Mouse (Mus musculus) CH12.LX (cell line): ENCODE measurements around the gene 1700001C02Rik. TPM values are rescaled to one million over a fixed set of nuclear protein-coding genes. Genes with fewer than 3 reads are reported as not detected.

Experiments used
- DNase-seq: peaks from one replicate; pipeline ENCODE4 v3.0.0-alpha.2; 2013; ENCODE audit errors: extremely low read depth
- H3K27ac ChIP-seq: 2 replicates; pipeline ENCODE4 v1.5.1; 2012; ENCODE audit warnings: low read depth, mild to moderate bottlenecking, control low read depth, moderate library complexity; ENCODE audit not compliant: insufficient read depth
- H3K27me3 ChIP-seq: replicated peaks from 2 replicates; pipeline ENCODE3; 2012; ENCODE audit warnings: inconsistent platforms
- H3K36me3 ChIP-seq, 2 experiments: replicated peaks in 1 of 2; 2 replicates each; pipeline versions ENCODE3 to v1.6.1; 2012; ENCODE audit warnings: inconsistent platforms in 1 of 2, low read length in 1 of 2, mild to moderate bottlenecking in 1 of 2, mixed read lengths in 1 of 2, moderate library complexity in 1 of 2; ENCODE audit not compliant: control insufficient read depth in 1 of 2, insufficient read depth in 1 of 2
- H3K4me1 ChIP-seq, 2 experiments: 2 replicates each; pipeline ENCODE4 v1.6.1; 2012; ENCODE audit warnings: inconsistent platforms in 1 of 2, moderate library complexity in 1 of 2; ENCODE audit not compliant: insufficient read depth in 2 of 2, control insufficient read depth in 1 of 2
- H3K4me2 ChIP-seq: 2 replicates; pipeline ENCODE4 v1.6.1; 2012; ENCODE audit warnings: low read depth, mild to moderate bottlenecking, control low read depth; ENCODE audit not compliant: poor library complexity, insufficient read depth, severe bottlenecking
- H3K4me3 ChIP-seq, 3 experiments: fragments of 150-350 bp in 1 of 3; sonication (generic) in 1 of 3; replicated peaks in 1 of 3; 2 replicates each; pipeline versions ENCODE3 to v1.5.1; 2011 to 2012; ENCODE audit warnings: low read depth in 2 of 3, low read length in 2 of 3, mild to moderate bottlenecking in 2 of 3, moderate library complexity in 2 of 3, control low read depth in 1 of 3, improper control_type of control experiment in 1 of 3, inconsistent platforms in 1 of 3, mixed read lengths in 1 of 3; ENCODE audit not compliant: poor library complexity in 1 of 3
- H3K79me2 ChIP-seq: replicated peaks from 2 replicates; pipeline ENCODE4 v1.6.1; 2012; ENCODE audit warnings: mild to moderate bottlenecking, moderate library complexity; ENCODE audit not compliant: control insufficient read depth, poor library complexity, insufficient read depth, severe bottlenecking; ENCODE audit errors: extremely low read depth
- H3K9ac ChIP-seq: 2 replicates; pipeline ENCODE4 v1.6.1; 2012; ENCODE audit warnings: low read depth, mild to moderate bottlenecking, control low read depth, moderate library complexity; ENCODE audit not compliant: insufficient read depth
- H3K9me3 ChIP-seq: replicated peaks from 2 replicates; pipeline ENCODE3; 2012; ENCODE audit warnings: low read length, inconsistent platforms, mixed read lengths
- CHD1 ChIP-seq: IDR thresholded peaks from 2 replicates; pipeline ENCODE4 v1.6.1; 2012; ENCODE audit warnings: low read depth, low read length, improper control_type of control experiment, inconsistent platforms
- CTCF ChIP-seq, 2 experiments: IDR thresholded peaks in 1 of 2; conservative IDR thresholded peaks in 1 of 2; 2 replicates each; pipeline ENCODE4 v1.5.1; 2011 to 2012; ENCODE audit warnings: low read depth in 2 of 2, low read length in 2 of 2, improper control_type of control experiment in 1 of 2, inconsistent platforms in 1 of 2, mild to moderate bottlenecking in 1 of 2, moderate library complexity in 1 of 2
- ELF1 ChIP-seq: IDR thresholded peaks from 2 replicates; pipeline ENCODE4 v1.6.1; 2014; ENCODE audit warnings: low read depth, mild to moderate bottlenecking, inconsistent platforms, low read length, improper control_type of control experiment
- ETS1 ChIP-seq: conservative IDR thresholded peaks from 2 replicates; pipeline ENCODE4 v1.6.1; 2012; ENCODE audit warnings: low read depth, mild to moderate bottlenecking, inconsistent platforms, low read length, improper control_type of control experiment, moderate library complexity
- IRF4 ChIP-seq: IDR thresholded peaks from 2 replicates; pipeline ENCODE4 v1.6.1; 2014; ENCODE audit warnings: low read depth, mild to moderate bottlenecking, inconsistent platforms, low read length, improper control_type of control experiment
- JUN ChIP-seq: IDR thresholded peaks from 2 replicates; pipeline ENCODE4 v1.6.1; 2011; ENCODE audit warnings: low read depth, mild to moderate bottlenecking, low read length, improper control_type of control experiment, moderate library complexity; ENCODE audit not compliant: insufficient read depth
- JUND ChIP-seq: conservative IDR thresholded peaks from 2 replicates; pipeline ENCODE4 v1.6.1; 2011; ENCODE audit warnings: low read depth, low read length, improper control_type of control experiment
- MAFK ChIP-seq: IDR thresholded peaks from 2 replicates; pipeline ENCODE4 v1.6.1; 2011; ENCODE audit warnings: low read length, improper control_type of control experiment; ENCODE audit not compliant: insufficient replicate concordance
- MYC ChIP-seq: IDR thresholded peaks from 2 replicates; pipeline ENCODE4 v1.6.1; 2011; ENCODE audit warnings: low read depth, mild to moderate bottlenecking, improper control_type of control experiment, low read length
- NELFE ChIP-seq: IDR thresholded peaks from 2 replicates; pipeline ENCODE4 v1.6.1; 2011; ENCODE audit warnings: low read depth, low read length, improper control_type of control experiment
- POLR2AphosphoS2 ChIP-seq: IDR thresholded peaks from 2 replicates; pipeline ENCODE4 v1.6.1; 2011; ENCODE audit warnings: low read depth, low read length, improper control_type of control experiment
- RCOR1 ChIP-seq: conservative IDR thresholded peaks from 2 replicates; pipeline ENCODE4 v1.6.1; 2012; ENCODE audit warnings: low read depth, mild to moderate bottlenecking, inconsistent platforms, low read length, improper control_type of control experiment
- SMC3 ChIP-seq: IDR thresholded peaks from 2 replicates; pipeline ENCODE4 v1.6.1; 2011; ENCODE audit warnings: low read depth, low read length, improper control_type of control experiment
- TCF12 ChIP-seq: IDR thresholded peaks from 2 replicates; pipeline ENCODE4 v1.6.1; 2014; ENCODE audit warnings: low read depth, mild to moderate bottlenecking, inconsistent platforms, low read length, improper control_type of control experiment
- ZC3H11A ChIP-seq: IDR thresholded peaks from 2 replicates; pipeline ENCODE4 v1.6.1; 2012; ENCODE audit warnings: low read depth, mild to moderate bottlenecking, inconsistent platforms, low read length, improper control_type of control experiment
- ZKSCAN1 ChIP-seq: IDR thresholded peaks from 2 replicates; pipeline ENCODE4 v1.6.1; 2012; ENCODE audit warnings: low read depth, inconsistent platforms, low read length, improper control_type of control experiment, borderline replicate concordance
- ZMIZ1 ChIP-seq: IDR thresholded peaks from 2 replicates; pipeline ENCODE4 v1.6.1; 2012; ENCODE audit warnings: low read depth, mild to moderate bottlenecking, inconsistent platforms, low read length, improper control_type of control experiment
- dilution Hi-C: fragments of 300-500 bp; cut with MboI; formaldehyde crosslinking; loops from 2 replicates; pipeline ENCODE4 v1.14.3; 2020; ENCODE audit warnings: low sequenced_read_pairs; ENCODE audit not compliant: extremely low pct_unique_long_range_greater_than_20kb, extremely low pct_ligation_motif_present
- in situ Hi-C: fragments of 300-500 bp; cut with MboI; formaldehyde crosslinking; loops from 3 replicates; pipeline ENCODE4 v1.14.3; 2019; ENCODE audit warnings: low sequenced_read_pairs, low pct_ligation_motif_present, low pct_unique_long_range_greater_than_20kb, mixed read lengths
- polyA plus RNA-seq: library from polyadenylated mRNA; unstranded; fragments of >175 nt; gene quantifications from 2 replicates; pipeline ENCODE4 v1.2.1, GENCODE M21; 2012; ENCODE audit warnings: low read depth; ENCODE audit not compliant: insufficient read length
- total RNA-seq, 2 experiments: library from RNA; depleted of rRNA; stranded (reverse); fragments of 300-350 nt in 1 of 2; fragments of >200 nt in 1 of 2; gene quantifications; 2 replicates each; pipeline ENCODE4 v1.2.3; 2012 to 2014

The 1700001C02Rik gene
- total and polyA plus RNA-seq, 3 experiments, result not detected

DNA sequence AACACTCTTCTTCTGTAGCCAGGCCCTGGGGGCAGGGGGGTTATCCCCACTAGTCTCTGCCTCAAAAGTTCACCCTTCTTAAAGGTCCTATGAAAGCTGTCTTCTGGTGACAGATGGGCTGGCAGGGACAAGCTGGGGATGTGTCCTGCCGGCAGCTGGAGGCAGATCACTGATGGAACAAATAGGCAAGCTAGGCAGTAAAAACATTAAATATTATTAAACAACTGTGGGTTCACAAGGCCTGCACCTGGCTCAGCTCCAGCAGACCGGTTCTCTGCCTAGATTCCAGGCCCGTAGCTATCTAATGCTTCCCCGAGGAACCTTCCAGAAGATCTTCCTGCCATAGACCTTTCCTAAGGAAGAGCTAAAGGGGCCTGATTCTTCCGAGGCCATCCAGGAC, 52.3 kb downstream of the 1700001C02Rik start:
- Histone ChIP-seq H3K79me2 (no peaks in the 10 kb centered on the region), H3K4me1 (peaks cover 0 to 10% of the 10 kb centered on the region in 2 experiments; a peak in 2 of 4 replicates), H3K27ac (no peak overlapping the region), H3K4me3 (no peak overlapping the region), H3K4me2 (no peak overlapping the region), H3K27me3 (peaks cover 5% of the 10 kb centered on the region), H3K9ac (no peak overlapping the region), H3K36me3 (no peaks in the 10 kb centered on the region), H3K9me3 (no peaks in the 10 kb centered on the region)
- in situ Hi-C loops, result loop anchor here (5.0 kb wide), 1 partner anchor 119 kb away; no protein-coding TSS in a partner anchor
- TF ChIP-seq ZKSCAN1, result no peak
- TF ChIP-seq CTCF (conservative IDR thresholded peaks at IDR 0.05 in 1 of 2, IDR thresholded peaks at IDR 0.05 in 1 of 2; ENCODE audit: low read depth in 2 of 2, low read length in 2 of 2), result no peak
- no peak for TF ChIP-seq ZC3H11A
- no peak for TF ChIP-seq RCOR1
- TF ChIP-seq ELF1, result no peak
- no peak for TF ChIP-seq MAFK
- TF ChIP-seq CHD1, result no peak
- TF ChIP-seq NELFE, result no peak
- TF ChIP-seq POLR2AphosphoS2, result no peak
- TF ChIP-seq IRF4, result no peak
- no peak for TF ChIP-seq MYC
- TF ChIP-seq ZMIZ1, result no peak
- no peak for DNase-seq
- dilution Hi-C loops, result no loop called here

DNA sequence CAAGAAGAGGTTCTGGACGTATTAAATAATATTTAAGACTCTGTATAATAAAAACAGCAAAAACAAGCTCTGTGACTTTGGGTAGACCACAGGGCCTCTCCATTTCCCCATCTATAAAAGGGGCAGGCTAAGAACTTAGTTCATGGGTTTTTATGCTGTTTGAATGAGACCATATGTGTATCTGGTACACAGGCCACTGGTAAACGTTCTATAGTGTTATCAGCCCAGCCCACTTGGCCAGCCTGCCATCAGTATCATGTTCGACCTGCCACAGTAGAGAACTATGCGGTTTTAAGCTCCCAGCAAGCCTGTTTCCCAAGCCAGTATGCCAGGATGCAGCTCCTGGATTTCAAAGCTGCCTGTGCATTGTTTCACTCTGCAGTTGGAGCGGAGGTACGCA, 52.7 kb downstream of the 1700001C02Rik start:
- Histone ChIP-seq H3K4me3 (no peak overlapping the region), H3K4me2 (no peak overlapping the region), H3K4me1 (peaks cover 0 to 13% of the 10 kb centered on the region in 2 experiments; a peak in 2 of 4 replicates), H3K36me3 (no peaks in the 10 kb centered on the region), H3K27ac (no peak overlapping the region), H3K27me3 (peaks cover 5% of the 10 kb centered on the region), H3K79me2 (no peaks in the 10 kb centered on the region), H3K9ac (no peak overlapping the region), H3K9me3 (no peaks in the 10 kb centered on the region)
- TF ChIP-seq CTCF (conservative IDR thresholded peaks at IDR 0.05 in 1 of 2, IDR thresholded peaks at IDR 0.05 in 1 of 2; ENCODE audit: low read depth in 2 of 2, low read length in 2 of 2) (no peak), TCF12 (no peak), JUND (no peak), JUN (no peak), ETS1 (no peak), SMC3 (no peak)
- dilution Hi-C loops (no loop called here), in situ Hi-C loops (loop anchor here (5.0 kb wide), 1 partner anchor 119 kb away; no protein-coding TSS in a partner anchor)
- DNase-seq, result no peak
